Mouse (Mus musculus): ENCODE measurements around the gene Prss42. TPM values are rescaled to one million over a fixed set of nuclear protein-coding genes. Genes with fewer than 3 reads are reported as not detected.
"Not testable (repeated sequence)": the region's sequence is repeated elsewhere in the genome, so short reads cannot be mapped to it uniquely, and the experiment has no call there.

Gene Prss42
- polyA plus RNA-seq, 1 experiment: not detected

DNA sequence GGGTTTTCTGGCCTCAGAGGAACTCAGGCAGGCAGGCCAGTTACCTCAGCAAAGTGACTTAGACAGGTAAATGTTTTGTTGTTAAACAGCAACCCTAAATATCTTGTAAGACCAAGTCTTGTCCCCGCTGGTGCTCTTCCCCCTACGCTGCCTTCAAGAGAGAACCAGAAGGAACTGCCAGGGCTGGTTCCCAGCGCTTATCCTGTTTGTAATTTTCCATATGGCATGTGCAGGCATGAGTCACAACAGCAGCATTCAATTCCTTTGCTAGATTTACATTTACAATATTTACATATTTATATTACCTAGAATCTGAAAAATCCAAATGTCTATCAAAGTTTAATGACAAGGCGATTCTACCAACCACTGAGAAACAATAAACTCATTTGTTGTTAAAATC lies 12.1 kb downstream of the Prss42 start:
- H3K79me2 ChIP-seq (ENCODE audit: control insufficient read depth, insufficient read depth): no peaks in the 10 kb centered on the region
- H3K4me3 ChIP-seq: no peak overlapping the region
- no peaks in the 10 kb centered on the region for H3K27me3 ChIP-seq (ENCODE audit: control insufficient read depth, insufficient read depth, insufficient read length)
- TF ChIP-seq MAX (IDR thresholded peaks at IDR 0.05; ENCODE audit: low read depth) (no peak), MYOG (IDR thresholded peaks at IDR 0.05; ENCODE audit: control insufficient read depth in 1 of 3, insufficient read depth in 1 of 3, insufficient read length in 2 of 3, low read depth in 2 of 3) (no peak), REST (IDR thresholded peaks at IDR 0.05; ENCODE audit: insufficient read depth, insufficient read length) (no peak), SRF (IDR thresholded peaks at IDR 0.05; ENCODE audit: control insufficient read depth, insufficient read length, low read depth) (no peak), CEBPB (IDR thresholded peaks at IDR 0.05; ENCODE audit: insufficient read depth, poor library complexity, severe bottlenecking) (no peak), POLR2AphosphoS2 (IDR thresholded peaks at IDR 0.05; ENCODE audit: insufficient read length, low read depth) (no peak), TCF3 (IDR thresholded peaks at IDR 0.05; ENCODE audit: insufficient read length, low read depth) (no peak), TCF12 (IDR thresholded peaks at IDR 0.05; ENCODE audit: insufficient read depth, poor library complexity, severe bottlenecking) (no peak), E2F4 (IDR thresholded peaks at IDR 0.05; ENCODE audit: insufficient read depth) (no peak), POLR2A (IDR thresholded peaks at IDR 0.05; ENCODE audit: insufficient read length, low read depth) (no peak), MYOD1 (IDR thresholded peaks at IDR 0.05; ENCODE audit: control insufficient read depth in 1 of 3, insufficient read length in 2 of 3, low read depth in 2 of 3) (no peak), USF1 (IDR thresholded peaks at IDR 0.05; ENCODE audit: low read depth) (no peak)
- no peak overlapping the region for H3ac ChIP-seq (ENCODE audit: control insufficient read depth, insufficient read length)
- H3K4me2 ChIP-seq (ENCODE audit: low read depth): no peak overlapping the region
- no peaks in the 10 kb centered on the region for H3K36me3 ChIP-seq (ENCODE audit: control insufficient read depth, insufficient read depth)

DNA sequence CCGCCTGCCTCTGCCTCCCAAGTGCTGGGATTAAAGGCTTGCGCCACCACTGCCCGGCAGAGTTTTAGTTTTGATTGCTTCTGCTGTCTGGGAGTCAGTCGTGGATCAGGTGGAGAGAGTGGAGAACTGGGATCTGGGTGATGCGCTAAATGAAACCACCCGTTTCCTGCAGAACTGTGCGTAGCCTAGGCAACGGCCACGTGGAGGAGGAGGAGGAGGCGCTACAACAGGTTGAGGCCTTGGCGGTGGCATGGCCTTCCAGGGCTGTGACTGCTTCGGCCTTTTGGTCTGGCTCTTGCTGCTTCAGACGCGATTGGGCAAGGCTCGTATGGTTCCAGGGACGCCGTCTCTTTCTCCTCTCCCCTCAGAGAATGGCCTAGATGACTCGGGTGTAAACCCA lies 15.8 kb downstream of the Prss42 start, which contains the start of gene Prss44:
Prss44 (plus strand) TSS at position 206 of the 400 bp plus-strand sequence.
- H3K27me3 ChIP-seq (ENCODE audit: control insufficient read depth, insufficient read depth, insufficient read length): peaks cover 18% of the 10 kb centered on the region
- no peak within 1 kb of the TSS for H3ac ChIP-seq (ENCODE audit: control insufficient read depth, insufficient read length)
- no peak for TF ChIP-seq TCF3 (IDR thresholded peaks at IDR 0.05; ENCODE audit: insufficient read length, low read depth)
- no peak for TF ChIP-seq POLR2A (IDR thresholded peaks at IDR 0.05; ENCODE audit: insufficient read length, low read depth)
- no peak for TF ChIP-seq E2F4 (IDR thresholded peaks at IDR 0.05; ENCODE audit: insufficient read depth)
- no peak for TF ChIP-seq MYOG (IDR thresholded peaks at IDR 0.05; ENCODE audit: control insufficient read depth in 1 of 3, insufficient read depth in 1 of 3, insufficient read length in 2 of 3, low read depth in 2 of 3)
- TF ChIP-seq SRF (IDR thresholded peaks at IDR 0.05; ENCODE audit: control insufficient read depth, insufficient read length, low read depth): no peak
- TF ChIP-seq USF1 (IDR thresholded peaks at IDR 0.05; ENCODE audit: low read depth): no peak
- no peak for TF ChIP-seq MAX (IDR thresholded peaks at IDR 0.05; ENCODE audit: low read depth)
- TF ChIP-seq TCF12 (IDR thresholded peaks at IDR 0.05; ENCODE audit: insufficient read depth, poor library complexity, severe bottlenecking): no peak
- no peak for TF ChIP-seq POLR2AphosphoS2 (IDR thresholded peaks at IDR 0.05; ENCODE audit: insufficient read length, low read depth)
- no peak for TF ChIP-seq CEBPB (IDR thresholded peaks at IDR 0.05; ENCODE audit: insufficient read depth, poor library complexity, severe bottlenecking)
- no peak for TF ChIP-seq REST (IDR thresholded peaks at IDR 0.05; ENCODE audit: insufficient read depth, insufficient read length)
- no peak for TF ChIP-seq MYOD1 (IDR thresholded peaks at IDR 0.05; ENCODE audit: control insufficient read depth in 1 of 3, insufficient read length in 2 of 3, low read depth in 2 of 3)

DNA sequence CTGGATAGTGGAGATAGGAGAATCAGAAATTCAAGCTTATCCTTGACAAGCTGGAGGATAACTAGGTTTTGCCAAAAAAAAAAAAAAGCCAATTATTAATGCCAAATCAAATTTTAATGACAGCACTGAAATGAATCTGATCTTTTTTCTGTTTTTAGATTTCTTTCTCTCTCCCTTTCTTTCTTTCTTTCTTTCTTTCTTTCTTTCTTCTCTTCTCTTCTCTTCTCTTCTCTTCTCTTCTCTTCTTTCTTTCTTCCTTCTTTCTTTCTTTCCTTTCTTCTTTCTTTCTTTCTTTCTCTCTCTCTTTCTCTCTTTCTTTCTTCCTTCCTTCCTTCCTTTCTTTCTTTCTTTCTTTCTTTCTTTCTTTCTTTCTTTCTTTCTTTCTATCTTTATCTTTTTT lies 22.6 kb downstream of the Prss42 start:
- H3K4me3 ChIP-seq; H3K79me2 ChIP-seq (ENCODE audit: control insufficient read depth, insufficient read depth); H3K4me2 ChIP-seq (ENCODE audit: low read depth); H3K36me3 ChIP-seq (ENCODE audit: control insufficient read depth, insufficient read depth); H3ac ChIP-seq (ENCODE audit: control insufficient read depth, insufficient read length): not testable (repeated sequence)
- peaks cover 44% of the 10 kb centered on the region for H3K27me3 ChIP-seq (ENCODE audit: control insufficient read depth, insufficient read depth, insufficient read length)

More for the DNA sequence above, 15.8 kb downstream of the Prss42 start, which contains the start of gene Prss44:
- Histone ChIP-seq H3K36me3 (ENCODE audit: control insufficient read depth, insufficient read depth) (no peaks in the 10 kb centered on the region), H3K4me2 (ENCODE audit: low read depth) (no peak within 1 kb of the TSS), H3K4me3 (no peak within 1 kb of the TSS), H3K79me2 (ENCODE audit: control insufficient read depth, insufficient read depth) (no peaks in the 10 kb centered on the region)

DNA sequence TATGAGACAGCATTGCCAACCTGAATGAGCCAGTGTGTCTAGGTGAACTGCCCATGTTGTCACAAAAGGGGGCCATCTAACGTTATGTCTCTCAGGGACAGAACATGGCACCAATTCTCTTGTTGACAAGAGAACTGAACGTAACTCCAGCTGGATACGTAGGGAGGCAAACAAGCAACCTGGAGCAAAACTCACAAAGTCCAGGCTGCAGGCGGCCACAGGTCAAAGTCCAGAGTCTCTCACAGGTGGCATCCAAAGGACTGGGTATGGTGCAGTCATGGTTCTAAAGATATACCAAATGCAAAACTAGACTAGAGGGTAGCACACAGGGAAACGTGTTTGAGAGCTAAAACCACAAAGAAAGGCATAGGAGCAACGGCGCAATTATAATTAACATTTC lies 23.5 kb downstream of the Prss42 start:
- no peak overlapping the region for H3ac ChIP-seq (ENCODE audit: control insufficient read depth, insufficient read length)
- H3K4me3 ChIP-seq: no peak overlapping the region
- H3K27me3 ChIP-seq (ENCODE audit: control insufficient read depth, insufficient read depth, insufficient read length): peaks cover 41% of the 10 kb centered on the region
- no peaks in the 10 kb centered on the region for H3K79me2 ChIP-seq (ENCODE audit: control insufficient read depth, insufficient read depth)
- no peak for TF ChIP-seq MAX (IDR thresholded peaks at IDR 0.05; ENCODE audit: low read depth)
- TF ChIP-seq MYOG (IDR thresholded peaks at IDR 0.05; ENCODE audit: control insufficient read depth in 1 of 3, insufficient read depth in 1 of 3, insufficient read length in 2 of 3, low read depth in 2 of 3): no peak
- TF ChIP-seq E2F4 (IDR thresholded peaks at IDR 0.05; ENCODE audit: insufficient read depth): no peak
- TF ChIP-seq POLR2A (IDR thresholded peaks at IDR 0.05; ENCODE audit: insufficient read length, low read depth): no peak
- TF ChIP-seq SRF (IDR thresholded peaks at IDR 0.05; ENCODE audit: control insufficient read depth, insufficient read length, low read depth): no peak
- no peak for TF ChIP-seq POLR2AphosphoS2 (IDR thresholded peaks at IDR 0.05; ENCODE audit: insufficient read length, low read depth)
- TF ChIP-seq USF1 (IDR thresholded peaks at IDR 0.05; ENCODE audit: low read depth): no peak
- TF ChIP-seq TCF12 (IDR thresholded peaks at IDR 0.05; ENCODE audit: insufficient read depth, poor library complexity, severe bottlenecking): no peak
- TF ChIP-seq CEBPB (IDR thresholded peaks at IDR 0.05; ENCODE audit: insufficient read depth, poor library complexity, severe bottlenecking): no peak
- TF ChIP-seq TCF3 (IDR thresholded peaks at IDR 0.05; ENCODE audit: insufficient read length, low read depth): no peak
- no peak for TF ChIP-seq MYOD1 (IDR thresholded peaks at IDR 0.05; ENCODE audit: control insufficient read depth in 1 of 3, insufficient read length in 2 of 3, low read depth in 2 of 3)
- TF ChIP-seq REST (IDR thresholded peaks at IDR 0.05; ENCODE audit: insufficient read depth, insufficient read length): no peak
- no peaks in the 10 kb centered on the region for H3K36me3 ChIP-seq (ENCODE audit: control insufficient read depth, insufficient read depth)
- no peak overlapping the region for H3K4me2 ChIP-seq (ENCODE audit: low read depth)

DNA sequence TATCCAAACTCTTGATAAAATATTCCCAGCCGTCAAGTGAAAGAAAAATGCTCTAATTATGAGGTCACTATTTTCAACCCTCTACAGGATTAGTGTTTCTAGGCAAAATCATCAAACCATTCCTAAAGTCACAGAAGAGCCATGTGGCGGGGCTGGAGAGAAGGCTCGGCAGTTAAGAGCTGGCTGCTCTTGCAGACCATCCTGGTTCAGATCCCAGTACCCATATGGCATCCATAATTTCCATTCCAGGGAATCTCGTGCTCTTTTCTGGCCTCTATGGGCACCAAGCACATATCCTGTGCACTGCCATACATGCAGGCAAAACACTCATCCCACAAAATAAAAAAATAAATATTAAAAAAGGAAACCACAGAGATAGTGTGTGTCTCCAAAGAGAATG lies 27.5 kb downstream of the Prss42 start:
- TF ChIP-seq POLR2A (IDR thresholded peaks at IDR 0.05; ENCODE audit: insufficient read length, low read depth) (no peak), POLR2AphosphoS2 (IDR thresholded peaks at IDR 0.05; ENCODE audit: insufficient read length, low read depth) (no peak), E2F4 (IDR thresholded peaks at IDR 0.05; ENCODE audit: insufficient read depth) (no peak), TCF3 (IDR thresholded peaks at IDR 0.05; ENCODE audit: insufficient read length, low read depth) (no peak), CEBPB (IDR thresholded peaks at IDR 0.05; ENCODE audit: insufficient read depth, poor library complexity, severe bottlenecking) (no peak), TCF12 (IDR thresholded peaks at IDR 0.05; ENCODE audit: insufficient read depth, poor library complexity, severe bottlenecking) (no peak), SRF (IDR thresholded peaks at IDR 0.05; ENCODE audit: control insufficient read depth, insufficient read length, low read depth) (no peak), USF1 (IDR thresholded peaks at IDR 0.05; ENCODE audit: low read depth) (no peak), MAX (IDR thresholded peaks at IDR 0.05; ENCODE audit: low read depth) (no peak), MYOG (IDR thresholded peaks at IDR 0.05; ENCODE audit: control insufficient read depth in 1 of 3, insufficient read depth in 1 of 3, insufficient read length in 2 of 3, low read depth in 2 of 3) (no peak), MYOD1 (IDR thresholded peaks at IDR 0.05; ENCODE audit: control insufficient read depth in 1 of 3, insufficient read length in 2 of 3, low read depth in 2 of 3) (no peak), REST (IDR thresholded peaks at IDR 0.05; ENCODE audit: insufficient read depth, insufficient read length) (no peak)
- Histone ChIP-seq H3K4me2 (ENCODE audit: low read depth) (no peak overlapping the region), H3K27me3 (ENCODE audit: control insufficient read depth, insufficient read depth, insufficient read length) (peaks cover 43% of the 10 kb centered on the region), H3ac (ENCODE audit: control insufficient read depth, insufficient read length) (no peak overlapping the region), H3K36me3 (ENCODE audit: control insufficient read depth, insufficient read depth) (no peaks in the 10 kb centered on the region), H3K79me2 (ENCODE audit: control insufficient read depth, insufficient read depth) (no peaks in the 10 kb centered on the region), H3K4me3 (no peak overlapping the region)

All from myocyte (in vitro differentiated cells).